Mouse (Mus musculus): ENCODE measurements at regions not wholly inside any gene's neighbourhood (a gene's known extent, or its start where the extent isn't known, plus 50 kb on each side); places are given as distances from the start of the nearest gene placed in this dataset.

GRCm38 (mm10) chr3:18645481-18645880, 697.3 kb downstream of the Cypt12 start:
- 74% methylated on average over 7 of the region's 7 CpGs for WGBS
- no peak overlapping the region for H3K4me3 ChIP-seq (ENCODE audit: insufficient read depth, low read depth, low read length)

DNA sequence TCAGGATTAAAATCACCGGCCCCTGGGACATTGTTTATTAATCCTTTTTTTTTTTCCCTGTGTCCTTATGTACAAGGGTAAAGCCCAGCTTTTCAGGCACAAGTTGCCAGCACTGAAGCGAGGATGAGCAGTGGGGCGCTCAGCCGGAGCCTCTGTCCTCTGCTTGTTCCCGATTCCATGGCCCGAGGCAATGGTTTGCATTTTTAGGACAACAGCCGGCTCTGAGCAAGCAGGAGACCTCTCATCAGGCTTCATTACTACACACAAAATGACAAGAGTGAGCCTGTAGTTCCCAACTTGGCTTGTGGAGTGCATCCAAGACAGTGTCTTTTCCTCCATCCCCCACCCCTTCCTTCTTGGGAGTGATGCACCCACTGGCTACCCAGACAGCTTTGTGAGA, 697.7 kb downstream of the Cypt12 start:
- no peak for DNase-seq (ENCODE audit: extremely low read depth, low read depth, low spot score)
- Histone ChIP-seq H3K27ac (replicated peaks; ENCODE audit: insufficient read depth, low read depth, low read length) (no peak overlapping the region), H3K4me1 (ENCODE audit: control insufficient read depth, insufficient read depth, low read length) (no peaks in the 10 kb centered on the region), H3K79me2 (ENCODE audit: control insufficient read depth, insufficient read depth, low read length) (no peaks in the 10 kb centered on the region), H3K27me3 (ENCODE audit: control insufficient read depth, insufficient read depth, low read length) (no peaks in the 10 kb centered on the region), H3K4me3 (ENCODE audit: insufficient read depth, low read depth, low read length) (no peak overlapping the region), H3K9ac (ENCODE audit: low read depth, low read length) (no peak overlapping the region), H3K36me3 (ENCODE audit: control insufficient read depth, insufficient read depth, low read length) (no peaks in the 10 kb centered on the region)
- TF ChIP-seq CTCF (IDR thresholded peaks at IDR 0.05; ENCODE audit: low read depth, low read length) (no peak), POLR2A (IDR thresholded peaks at IDR 0.05; ENCODE audit: extremely low read depth, insufficient read depth, low read length) (no peak)
- WGBS: 93% methylated on average over 7 of the region's 7 CpGs

More at GRCm38 (mm10) chr3:18645481-18645880, 697.3 kb downstream of the Cypt12 start:
- Histone ChIP-seq H3K27ac (replicated peaks; ENCODE audit: insufficient read depth, low read depth, low read length) (no peak overlapping the region), H3K36me3 (ENCODE audit: control insufficient read depth, insufficient read depth, low read length) (no peaks in the 10 kb centered on the region), H3K9ac (ENCODE audit: low read depth, low read length) (no peak overlapping the region), H3K27me3 (ENCODE audit: control insufficient read depth, insufficient read depth, low read length) (no peaks in the 10 kb centered on the region), H3K79me2 (ENCODE audit: control insufficient read depth, insufficient read depth, low read length) (no peaks in the 10 kb centered on the region), H3K4me1 (ENCODE audit: control insufficient read depth, insufficient read depth, low read length) (no peaks in the 10 kb centered on the region)
- no peak for DNase-seq (ENCODE audit: extremely low read depth, low read depth, low spot score)
- TF ChIP-seq POLR2A (IDR thresholded peaks at IDR 0.05; ENCODE audit: extremely low read depth, insufficient read depth, low read length): no peak
- TF ChIP-seq CTCF (IDR thresholded peaks at IDR 0.05; ENCODE audit: low read depth, low read length): no peak

- no peaks in the 10 kb centered on the region for H3K36me3 ChIP-seq (ENCODE audit: control insufficient read depth, insufficient read depth, low read length)
- no peak overlapping the region for H3K4me3 ChIP-seq (ENCODE audit: insufficient read depth, low read depth, low read length)
- no peaks in the 10 kb centered on the region for H3K79me2 ChIP-seq (ENCODE audit: control insufficient read depth, insufficient read depth, low read length)
- no peak for TF ChIP-seq CTCF (IDR thresholded peaks at IDR 0.05; ENCODE audit: low read depth, low read length)
- no peaks in the 10 kb centered on the region for H3K27me3 ChIP-seq (ENCODE audit: control insufficient read depth, insufficient read depth, low read length)
- 67% methylated on average over 1 of the region's 1 CpGs for WGBS
- no peak overlapping the region for H3K9ac ChIP-seq (ENCODE audit: low read depth, low read length)
- DNase-seq (ENCODE audit: extremely low read depth, low read depth, low spot score): no peak
- no peak overlapping the region for H3K27ac ChIP-seq (replicated peaks; ENCODE audit: insufficient read depth, low read depth, low read length)
- H3K4me1 ChIP-seq (ENCODE audit: control insufficient read depth, insufficient read depth, low read length): no peaks in the 10 kb centered on the region
These were observed 705.3 kb downstream of the Cypt12 start for GRCm38 (mm10) chr3:18653557-18653956.

GRCm38 (mm10) chr3:18665738-18666137, 717.5 kb downstream of the Cypt12 start:
- no peak for DNase-seq (ENCODE audit: extremely low read depth, low read depth, low spot score)
- no peak overlapping the region for H3K9ac ChIP-seq (ENCODE audit: low read depth, low read length)
- no peak for TF ChIP-seq CTCF (IDR thresholded peaks at IDR 0.05; ENCODE audit: low read depth, low read length)
- TF ChIP-seq POLR2A (IDR thresholded peaks at IDR 0.05; ENCODE audit: extremely low read depth, insufficient read depth, low read length): no peak
- H3K4me1 ChIP-seq (ENCODE audit: control insufficient read depth, insufficient read depth, low read length): no peaks in the 10 kb centered on the region
- no peak overlapping the region for H3K27ac ChIP-seq (replicated peaks; ENCODE audit: insufficient read depth, low read depth, low read length)
- H3K4me3 ChIP-seq (ENCODE audit: insufficient read depth, low read depth, low read length): no peak overlapping the region
- no peaks in the 10 kb centered on the region for H3K36me3 ChIP-seq (ENCODE audit: control insufficient read depth, insufficient read depth, low read length)
- H3K27me3 ChIP-seq (ENCODE audit: control insufficient read depth, insufficient read depth, low read length): no peaks in the 10 kb centered on the region
- H3K79me2 ChIP-seq (ENCODE audit: control insufficient read depth, insufficient read depth, low read length): no peaks in the 10 kb centered on the region
- 64% methylated on average over 2 of the region's 2 CpGs for WGBS

DNA sequence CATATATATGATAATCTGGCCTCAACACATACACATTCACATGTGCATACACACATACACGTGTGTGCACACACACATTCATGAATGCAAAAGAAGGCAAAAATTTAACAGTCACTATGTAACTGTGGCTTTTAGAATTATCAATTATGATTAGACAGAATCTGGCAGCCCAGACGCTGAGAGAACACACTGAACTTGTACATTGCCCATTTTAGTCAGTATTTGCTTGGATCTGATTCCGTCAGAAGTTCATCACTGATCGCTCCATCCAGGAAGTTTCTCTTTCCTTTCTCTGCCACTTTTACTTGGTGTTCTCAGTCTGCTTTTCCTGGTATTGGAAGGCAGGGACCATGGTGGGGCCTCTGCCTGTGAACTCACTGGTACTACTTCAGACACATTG, 719.5 kb downstream of the Cypt12 start:
- Histone ChIP-seq H3K36me3 (ENCODE audit: control insufficient read depth, insufficient read depth, low read length) (no peaks in the 10 kb centered on the region), H3K27ac (replicated peaks; ENCODE audit: insufficient read depth, low read depth, low read length) (no peak overlapping the region), H3K4me1 (ENCODE audit: control insufficient read depth, insufficient read depth, low read length) (no peaks in the 10 kb centered on the region), H3K79me2 (ENCODE audit: control insufficient read depth, insufficient read depth, low read length) (no peaks in the 10 kb centered on the region), H3K27me3 (ENCODE audit: control insufficient read depth, insufficient read depth, low read length) (no peaks in the 10 kb centered on the region), H3K9ac (ENCODE audit: low read depth, low read length) (no peak overlapping the region), H3K4me3 (ENCODE audit: insufficient read depth, low read depth, low read length) (no peak overlapping the region)
- no peak for TF ChIP-seq CTCF (IDR thresholded peaks at IDR 0.05; ENCODE audit: low read depth, low read length)
- no peak for TF ChIP-seq POLR2A (IDR thresholded peaks at IDR 0.05; ENCODE audit: extremely low read depth, insufficient read depth, low read length)
- 89% methylated on average over 4 of the region's 4 CpGs for WGBS
- no peak for DNase-seq (ENCODE audit: extremely low read depth, low read depth, low spot score)

- 79% methylated on average over 3 of the region's 3 CpGs for WGBS
- TF ChIP-seq CTCF (IDR thresholded peaks at IDR 0.05; ENCODE audit: low read depth, low read length) (no peak), POLR2A (IDR thresholded peaks at IDR 0.05; ENCODE audit: extremely low read depth, insufficient read depth, low read length) (no peak)
- no peak overlapping the region for H3K4me3 ChIP-seq (ENCODE audit: insufficient read depth, low read depth, low read length)
- no peaks in the 10 kb centered on the region for H3K4me1 ChIP-seq (ENCODE audit: control insufficient read depth, insufficient read depth, low read length)
- H3K27ac ChIP-seq (replicated peaks; ENCODE audit: insufficient read depth, low read depth, low read length): no peak overlapping the region
- no peak for DNase-seq (ENCODE audit: extremely low read depth, low read depth, low spot score)
- H3K27me3 ChIP-seq (ENCODE audit: control insufficient read depth, insufficient read depth, low read length): no peaks in the 10 kb centered on the region
- H3K36me3 ChIP-seq (ENCODE audit: control insufficient read depth, insufficient read depth, low read length): no peaks in the 10 kb centered on the region
- no peak overlapping the region for H3K9ac ChIP-seq (ENCODE audit: low read depth, low read length)
- H3K79me2 ChIP-seq (ENCODE audit: control insufficient read depth, insufficient read depth, low read length): no peaks in the 10 kb centered on the region
These were observed 720.7 kb downstream of the Cypt12 start for GRCm38 (mm10) chr3:18668936-18669335.
